Mouse (Mus musculus): Measurements from ENCODE around the gene Vps45. TPM values are rescaled to one million over a fixed set of nuclear protein-coding genes. Genes with fewer than 3 reads are reported as not detected.

The Vps45 gene
- polyA plus RNA-seq, 1 experiment: 33.3 TPM

- Histone ChIP-seq H3K4me1 (ENCODE audit: control insufficient read depth, insufficient read depth, low read length) (peaks cover 28% of the 10 kb centered on the region), H3K4me3 (replicated peaks; ENCODE audit: insufficient read depth, low read depth, low read length) (peak overlapping the region; percentile 88), H3K27me3 (ENCODE audit: control insufficient read depth, insufficient read depth, low read length) (no peaks in the 10 kb centered on the region), H3K27ac (ENCODE audit: insufficient read depth, low read length) (peak overlapping the region; percentile 92)
- peak; percentile 53 to 64 for DNase-seq
- 3% methylated on average over 6 of the region's 6 CpGs for WGBS
- no peak for TF ChIP-seq CTCF (IDR thresholded peaks at IDR 0.05; ENCODE audit: borderline replicate concordance, insufficient read depth, low read depth, low read length)
- peak; percentile 27; the same call in 1 of the 2 replicates for TF ChIP-seq POLR2A (IDR thresholded peaks at IDR 0.05; ENCODE audit: borderline replicate concordance, insufficient read depth, low read length)
These were observed 63.9 kb downstream of the Vps45 start for GRCm38 (mm10) chr3:95994381-95994846.

GRCm38 (mm10) chr3:95993881-95994280 is 64.4 kb downstream of the Vps45 start:
- no peaks in the 10 kb centered on the region for H3K27me3 ChIP-seq (ENCODE audit: control insufficient read depth, insufficient read depth, low read length)
- peaks cover 34% of the 10 kb centered on the region for H3K4me1 ChIP-seq (ENCODE audit: control insufficient read depth, insufficient read depth, low read length)
- peak overlapping the region; percentile 92 for H3K27ac ChIP-seq (ENCODE audit: insufficient read depth, low read length)
- WGBS: 4% methylated on average over 4 of the region's 4 CpGs
- H3K4me3 ChIP-seq (replicated peaks; ENCODE audit: insufficient read depth, low read depth, low read length): peak overlapping the region; percentile 88
- peak; percentile 80 to 84 for DNase-seq
- no peak for TF ChIP-seq CTCF (IDR thresholded peaks at IDR 0.05; ENCODE audit: borderline replicate concordance, insufficient read depth, low read depth, low read length)
- TF ChIP-seq POLR2A (IDR thresholded peaks at IDR 0.05; ENCODE audit: borderline replicate concordance, insufficient read depth, low read length): peak; percentile 51; the same call in 1 of the 2 replicates

- peak overlapping the region; percentile 88 for H3K4me3 ChIP-seq (replicated peaks; ENCODE audit: insufficient read depth, low read depth, low read length)
- WGBS: 7% methylated on average over 5 of the region's 5 CpGs
- DNase-seq: no peak
- TF ChIP-seq CTCF (IDR thresholded peaks at IDR 0.05; ENCODE audit: borderline replicate concordance, insufficient read depth, low read depth, low read length): no peak
- TF ChIP-seq POLR2A (IDR thresholded peaks at IDR 0.05; ENCODE audit: borderline replicate concordance, insufficient read depth, low read length): no peak
- no peaks in the 10 kb centered on the region for H3K27me3 ChIP-seq (ENCODE audit: control insufficient read depth, insufficient read depth, low read length)
- peaks cover 31% of the 10 kb centered on the region for H3K4me1 ChIP-seq (ENCODE audit: control insufficient read depth, insufficient read depth, low read length)
- peak overlapping the region; percentile 92 for H3K27ac ChIP-seq (ENCODE audit: insufficient read depth, low read length)
These were observed 65.2 kb downstream of the Vps45 start for GRCm38 (mm10) chr3:95992990-95993603.

GRCm38 (mm10) chr3:95990413-95990941 is 67.8 kb downstream of the Vps45 start:
- Histone ChIP-seq H3K4me1 (ENCODE audit: control insufficient read depth, insufficient read depth, low read length) (peaks cover 39% of the 10 kb centered on the region), H3K27me3 (ENCODE audit: control insufficient read depth, insufficient read depth, low read length) (no peaks in the 10 kb centered on the region), H3K27ac (ENCODE audit: insufficient read depth, low read length) (no peak overlapping the region), H3K4me3 (replicated peaks; ENCODE audit: insufficient read depth, low read depth, low read length) (no peak overlapping the region)
- TF ChIP-seq POLR2A (IDR thresholded peaks at IDR 0.05; ENCODE audit: borderline replicate concordance, insufficient read depth, low read length) (no peak), CTCF (IDR thresholded peaks at IDR 0.05; ENCODE audit: borderline replicate concordance, insufficient read depth, low read depth, low read length) (no peak)
- no peak for DNase-seq
- WGBS: 84% methylated on average over 12 of the region's 12 CpGs

- TF ChIP-seq POLR2A (IDR thresholded peaks at IDR 0.05; ENCODE audit: borderline replicate concordance, insufficient read depth, low read length): no peak
- TF ChIP-seq CTCF (IDR thresholded peaks at IDR 0.05; ENCODE audit: borderline replicate concordance, insufficient read depth, low read depth, low read length): no peak
- H3K27me3 ChIP-seq (ENCODE audit: control insufficient read depth, insufficient read depth, low read length): no peaks in the 10 kb centered on the region
- H3K27ac ChIP-seq (ENCODE audit: insufficient read depth, low read length): peak overlapping the region; percentile 26
These were observed 69.3 kb downstream of the Vps45 start for GRCm38 (mm10) chr3:95988969-95989368.

GRCm38 (mm10) chr3:95988138-95988537 is 70.1 kb downstream of the Vps45 start:
- Histone ChIP-seq H3K4me1 (ENCODE audit: control insufficient read depth, insufficient read depth, low read length) (peaks cover 42% of the 10 kb centered on the region), H3K4me3 (replicated peaks; ENCODE audit: insufficient read depth, low read depth, low read length) (no peak overlapping the region), H3K27ac (ENCODE audit: insufficient read depth, low read length) (no peak overlapping the region), H3K27me3 (ENCODE audit: control insufficient read depth, insufficient read depth, low read length) (no peaks in the 10 kb centered on the region)
- no peak for TF ChIP-seq CTCF (IDR thresholded peaks at IDR 0.05; ENCODE audit: borderline replicate concordance, insufficient read depth, low read depth, low read length)
- TF ChIP-seq POLR2A (IDR thresholded peaks at IDR 0.05; ENCODE audit: borderline replicate concordance, insufficient read depth, low read length): no peak
- WGBS: 93% methylated on average over 1 of the region's 1 CpGs
- no peak for DNase-seq

More at GRCm38 (mm10) chr3:95988969-95989368, 69.3 kb downstream of the Vps45 start:
- 4% methylated on average over 10 of the region's 10 CpGs for WGBS
- Histone ChIP-seq H3K4me3 (replicated peaks; ENCODE audit: insufficient read depth, low read depth, low read length) (no peak overlapping the region), H3K4me1 (ENCODE audit: control insufficient read depth, insufficient read depth, low read length) (peaks cover 45% of the 10 kb centered on the region)
- peak; percentile 78 to 82 for DNase-seq

- Histone ChIP-seq H3K27ac (ENCODE audit: insufficient read depth, low read length) (no peak overlapping the region), H3K27me3 (ENCODE audit: control insufficient read depth, insufficient read depth, low read length) (no peaks in the 10 kb centered on the region), H3K4me3 (replicated peaks; ENCODE audit: insufficient read depth, low read depth, low read length) (no peak overlapping the region), H3K4me1 (ENCODE audit: control insufficient read depth, insufficient read depth, low read length) (peaks cover 38% of the 10 kb centered on the region)
- 0 out of 2 replicates have a peak, but pooled peaks have one; percentile 10 for TF ChIP-seq POLR2A (IDR thresholded peaks at IDR 0.05; ENCODE audit: borderline replicate concordance, insufficient read depth, low read length)
- TF ChIP-seq CTCF (IDR thresholded peaks at IDR 0.05; ENCODE audit: borderline replicate concordance, insufficient read depth, low read depth, low read length): no peak
- 66% methylated on average over 6 of the region's 6 CpGs for WGBS
- no peak for DNase-seq
These were observed 70.7 kb downstream of the Vps45 start for GRCm38 (mm10) chr3:95987386-95988110.

Measured in cerebellum, adult 2 months (tissue).